Mouse (Mus musculus) neural tube, embryonic 12.5 days (tissue): ENCODE measurements at regions not wholly inside any gene's neighbourhood (a gene's known extent, or its start where the extent isn't known, plus 50 kb on each side); places are given as distances from the start of the nearest gene placed in this dataset.

Experiments used
- ATAC-seq: fragments of 200-750 bp; cut with Nextera tagmentation; 2 replicates; pipeline ENCODE4 v1.8.0; 2017; ENCODE audit warnings: low read depth, mild to moderate bottlenecking, moderate TSS enrichment, moderate library complexity; ENCODE audit not compliant: low FRiP score
- H3K27ac ChIP-seq: fragments of 300-500 bp; sonication (generic); 2 replicates; pipeline ENCODE4 v1.5.1; 2016
- H3K27me3 ChIP-seq: fragments of 300-500 bp; sonication (generic); replicated peaks from 2 replicates; pipeline ENCODE4 v1.6.1; 2016; ENCODE audit warnings: mild to moderate bottlenecking
- H3K36me3 ChIP-seq: fragments of 300-500 bp; sonication (generic); 2 replicates; pipeline ENCODE4 v1.6.1; 2016; ENCODE audit warnings: mild to moderate bottlenecking
- H3K4me1 ChIP-seq: fragments of 300-500 bp; sonication (generic); 2 replicates; pipeline ENCODE4 v1.6.1; 2016
- H3K4me2 ChIP-seq: fragments of 300-500 bp; sonication (generic); replicated peaks from 2 replicates; pipeline ENCODE4 v1.6.1; 2016; ENCODE audit warnings: mild to moderate bottlenecking
- H3K4me3 ChIP-seq: fragments of 300-500 bp; sonication (generic); 2 replicates; pipeline ENCODE4 v1.5.1; 2016
- H3K9ac ChIP-seq: fragments of 300-500 bp; sonication (generic); 2 replicates; pipeline ENCODE4 v1.6.1; 2016; ENCODE audit warnings: mild to moderate bottlenecking
- H3K9me3 ChIP-seq: fragments of 300-500 bp; sonication (generic); 2 replicates; pipeline ENCODE4 v1.6.1; 2016; ENCODE audit warnings: mild to moderate bottlenecking
- WGBS: fragments of 180-500 bp; shearing (Covaris S2); methylation state at CpG from one replicate; pipeline ENCODE4 v1.1.7; 2016; 5-methylcytosine and 5-hydroxymethylcytosine counted together

GRCm38 (mm10) chr3:52829069-52829468 lies 188.0 kb downstream of the Cog6 start:
- 95% methylated on average over 6 of the region's 6 CpGs for WGBS
- H3K27me3 ChIP-seq: 0 out of 2 replicates have a peak, but pooled peaks cover 3% of the 10 kb centered on the region
- no peak for ATAC-seq

GRCm38 (mm10) chr3:52828473-52828872 lies 188.6 kb downstream of the Cog6 start:
- Histone ChIP-seq H3K4me2 (no peak overlapping the region), H3K4me1 (no peaks in the 10 kb centered on the region), H3K4me3 (no peak overlapping the region), H3K9me3 (no peaks in the 10 kb centered on the region), H3K27ac (no peak overlapping the region), H3K36me3 (no peaks in the 10 kb centered on the region), H3K9ac (no peak overlapping the region), H3K27me3 (0 out of 2 replicates have a peak, but pooled peaks cover 3% of the 10 kb centered on the region)
- 75% methylated on average over 4 of the region's 4 CpGs for WGBS
- no peak for ATAC-seq

More at GRCm38 (mm10) chr3:52829069-52829468, 188.0 kb downstream of the Cog6 start:
- Histone ChIP-seq H3K4me1 (no peaks in the 10 kb centered on the region), H3K4me2 (no peak overlapping the region), H3K9ac (no peak overlapping the region), H3K27ac (no peak overlapping the region), H3K4me3 (no peak overlapping the region), H3K36me3 (no peaks in the 10 kb centered on the region), H3K9me3 (no peaks in the 10 kb centered on the region)

GRCm38 (mm10) chr3:52822848-52823247 lies 194.2 kb downstream of the Cog6 start:
- no peak overlapping the region for H3K9ac ChIP-seq
- 52% methylated on average over 5 of the region's 5 CpGs for WGBS

GRCm38 (mm10) chr3:52821450-52821849 lies 195.6 kb downstream of the Cog6 start:
- no peak overlapping the region for H3K9ac ChIP-seq
- no peaks in the 10 kb centered on the region for H3K4me1 ChIP-seq
- 25% methylated on average over 5 of the region's 5 CpGs for WGBS
- H3K27ac ChIP-seq: no peak overlapping the region
- H3K4me2 ChIP-seq: no peak overlapping the region
- no peaks in the 10 kb centered on the region for H3K36me3 ChIP-seq
- no peak overlapping the region for H3K4me3 ChIP-seq
- H3K27me3 ChIP-seq: 0 out of 2 replicates have a peak, but pooled peaks cover 3% of the 10 kb centered on the region
- no peaks in the 10 kb centered on the region for H3K9me3 ChIP-seq
- no peak for ATAC-seq

More at GRCm38 (mm10) chr3:52822848-52823247, 194.2 kb downstream of the Cog6 start:
- no peaks in the 10 kb centered on the region for H3K9me3 ChIP-seq
- no peak overlapping the region for H3K27ac ChIP-seq
- H3K27me3 ChIP-seq: no peaks in the 10 kb centered on the region
- H3K4me3 ChIP-seq: no peak overlapping the region
- no peaks in the 10 kb centered on the region for H3K36me3 ChIP-seq
- H3K4me2 ChIP-seq: no peak overlapping the region
- no peak for ATAC-seq
- H3K4me1 ChIP-seq: no peaks in the 10 kb centered on the region

- Histone ChIP-seq H3K9me3 (no peaks in the 10 kb centered on the region), H3K4me3 (no peak overlapping the region), H3K27me3 (0 out of 2 replicates have a peak, but pooled peaks cover 3% of the 10 kb centered on the region), H3K36me3 (no peaks in the 10 kb centered on the region), H3K4me1 (no peaks in the 10 kb centered on the region), H3K4me2 (no peak overlapping the region), H3K27ac (no peak overlapping the region), H3K9ac (no peak overlapping the region)
- WGBS: 89% methylated on average over 4 of the region's 4 CpGs
- ATAC-seq: no peak
Measured at GRCm38 (mm10) chr3:52818401-52818800, 198.6 kb downstream of the Cog6 start.

GRCm38 (mm10) chr3:52817416-52817815 lies 199.6 kb downstream of the Cog6 start:
- H3K4me2 ChIP-seq: no peak overlapping the region
- no peak overlapping the region for H3K4me3 ChIP-seq
- no peaks in the 10 kb centered on the region for H3K9me3 ChIP-seq
- H3K27ac ChIP-seq: no peak overlapping the region
- 0 out of 2 replicates have a peak, but pooled peaks cover 3% of the 10 kb centered on the region for H3K27me3 ChIP-seq
- WGBS: 86% methylated on average over 6 of the region's 6 CpGs
- H3K4me1 ChIP-seq: no peaks in the 10 kb centered on the region
- ATAC-seq: no peak
- no peak overlapping the region for H3K9ac ChIP-seq
- H3K36me3 ChIP-seq: no peaks in the 10 kb centered on the region

- H3K4me2 ChIP-seq: no peak overlapping the region
- H3K4me1 ChIP-seq: no peaks in the 10 kb centered on the region
- ATAC-seq: no peak
- no peaks in the 10 kb centered on the region for H3K36me3 ChIP-seq
- 36% methylated on average over 7 of the region's 7 CpGs for WGBS
- H3K9ac ChIP-seq: no peak overlapping the region
- no peak overlapping the region for H3K27ac ChIP-seq
- H3K9me3 ChIP-seq: no peaks in the 10 kb centered on the region
- 0 out of 2 replicates have a peak, but pooled peaks cover 3% of the 10 kb centered on the region for H3K27me3 ChIP-seq
- H3K4me3 ChIP-seq: no peak overlapping the region
Measured at GRCm38 (mm10) chr3:52815497-52815896, 201.5 kb downstream of the Cog6 start.

GRCm38 (mm10) chr3:52802324-52802723 lies 214.7 kb downstream of the Cog6 start:
- 84% methylated on average over 5 of the region's 5 CpGs for WGBS
- Histone ChIP-seq H3K4me1 (no peaks in the 10 kb centered on the region), H3K9me3 (no peaks in the 10 kb centered on the region), H3K4me2 (no peak overlapping the region), H3K4me3 (no peak overlapping the region), H3K27ac (no peak overlapping the region), H3K9ac (no peak overlapping the region), H3K27me3 (no peaks in the 10 kb centered on the region), H3K36me3 (no peaks in the 10 kb centered on the region)
- ATAC-seq: no peak

- Histone ChIP-seq H3K4me2 (no peak overlapping the region), H3K9me3 (no peaks in the 10 kb centered on the region), H3K36me3 (no peaks in the 10 kb centered on the region), H3K9ac (no peak overlapping the region), H3K4me3 (no peak overlapping the region), H3K27me3 (no peaks in the 10 kb centered on the region), H3K4me1 (no peaks in the 10 kb centered on the region), H3K27ac (no peak overlapping the region)
- no peak for ATAC-seq
- WGBS: 95% methylated on average over 5 of the region's 5 CpGs
Measured at GRCm38 (mm10) chr3:52801446-52801845, 215.6 kb downstream of the Cog6 start.

- Histone ChIP-seq H3K27me3 (no peaks in the 10 kb centered on the region), H3K27ac (no peak overlapping the region), H3K4me2 (no peak overlapping the region), H3K9ac (no peak overlapping the region), H3K9me3 (no peaks in the 10 kb centered on the region), H3K4me1 (no peaks in the 10 kb centered on the region), H3K36me3 (no peaks in the 10 kb centered on the region), H3K4me3 (no peak overlapping the region)
- WGBS: 85% methylated on average over 3 of the region's 3 CpGs
- no peak for ATAC-seq
Measured at GRCm38 (mm10) chr3:52800673-52801072, 216.4 kb downstream of the Cog6 start.

GRCm38 (mm10) chr3:52797801-52798200 lies 219.2 kb downstream of the Cog6 start:
- Histone ChIP-seq H3K27ac (no peak overlapping the region), H3K4me2 (no peak overlapping the region), H3K9me3 (no peaks in the 10 kb centered on the region), H3K36me3 (no peaks in the 10 kb centered on the region), H3K4me1 (no peaks in the 10 kb centered on the region), H3K27me3 (no peaks in the 10 kb centered on the region), H3K4me3 (no peak overlapping the region), H3K9ac (no peak overlapping the region)
- WGBS: 46% methylated on average over 6 of the region's 6 CpGs
- ATAC-seq: no peak

GRCm38 (mm10) chr3:52797164-52797563 lies 219.9 kb downstream of the Cog6 start:
- H3K9me3 ChIP-seq: no peaks in the 10 kb centered on the region
- no peaks in the 10 kb centered on the region for H3K27me3 ChIP-seq
- H3K9ac ChIP-seq: no peak overlapping the region
- H3K4me1 ChIP-seq: no peaks in the 10 kb centered on the region
- H3K36me3 ChIP-seq: no peaks in the 10 kb centered on the region
- WGBS: 86% methylated on average over 4 of the region's 4 CpGs
- no peak overlapping the region for H3K27ac ChIP-seq
- ATAC-seq: no peak
- no peak overlapping the region for H3K4me3 ChIP-seq
- no peak overlapping the region for H3K4me2 ChIP-seq

- no peak overlapping the region for H3K4me2 ChIP-seq
- no peak overlapping the region for H3K9ac ChIP-seq
- 78% methylated on average over 3 of the region's 3 CpGs for WGBS
- ATAC-seq: no peak
- no peaks in the 10 kb centered on the region for H3K36me3 ChIP-seq
- no peak overlapping the region for H3K27ac ChIP-seq
- no peaks in the 10 kb centered on the region for H3K4me1 ChIP-seq
- no peaks in the 10 kb centered on the region for H3K9me3 ChIP-seq
- no peak overlapping the region for H3K4me3 ChIP-seq
- H3K27me3 ChIP-seq: no peaks in the 10 kb centered on the region
Measured at GRCm38 (mm10) chr3:52794218-52794617, 222.8 kb downstream of the Cog6 start.
